Mouse (Mus musculus): Measurements from ENCODE around the gene Xrra1.

- TF ChIP-seq CTCF (IDR thresholded peaks at IDR 0.05; ENCODE audit: low read depth, low read length) (no peak), POLR2A (IDR thresholded peaks at IDR 0.05; ENCODE audit: extremely low read depth, insufficient read depth, low read length) (no peak)
Measured at GRCm38 (mm10) chr7:99845533-99846236, 13.2 kb upstream of the Xrra1 start.

All from liver, adult 2 months (tissue).